1 mouse cellular context compared by ENCODE assay signal in the genomic region with DNA sequence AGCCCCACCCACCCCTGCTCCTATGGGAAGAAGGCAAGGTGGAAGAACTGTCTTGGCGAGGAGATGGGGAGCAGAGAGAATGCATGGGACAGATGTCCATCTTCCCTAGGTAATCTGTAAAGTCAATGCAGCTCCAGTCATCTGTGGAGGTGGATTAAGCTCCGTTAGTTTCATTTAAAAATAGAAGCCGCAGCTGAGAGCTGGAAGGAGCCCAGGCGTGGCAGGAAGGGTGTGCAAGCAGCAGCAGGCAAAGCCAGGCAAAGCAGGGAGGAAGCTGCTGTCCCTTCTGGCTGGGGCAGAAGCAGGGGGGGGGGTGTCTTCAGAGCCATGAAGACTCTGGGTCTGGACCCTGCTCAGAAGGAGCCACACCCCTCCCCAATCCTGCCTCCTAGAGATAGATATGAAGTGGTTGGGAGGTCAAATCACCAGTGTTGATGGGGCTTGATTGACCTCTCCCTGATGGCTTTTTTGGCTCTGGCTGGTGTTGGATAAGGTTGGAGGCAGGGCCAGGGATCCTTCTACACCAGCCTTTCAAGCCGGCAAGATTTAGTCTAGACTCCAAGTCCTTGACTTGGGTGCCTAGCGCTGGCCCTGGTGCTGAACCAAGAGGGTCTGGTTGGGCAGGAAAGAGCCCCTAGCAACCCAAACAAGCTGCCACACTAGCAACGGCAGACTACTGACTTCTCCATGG.
TF ChIP-seq lines count a peak whose summit lies in the region.

No protein-coding gene starts in this region.

TF ChIP-seq in MEL, 35 proteins besides CTCF, POLR2A, EP300 and RAD21 (continued from another document):
- no peak for TF ChIP-seq GABPA (IDR thresholded peaks at IDR 0.05; ENCODE audit: low read depth, low read length)
- no peak for TF ChIP-seq MYB (IDR thresholded peaks at IDR 0.05; ENCODE audit: low read depth, low read length)
- TF ChIP-seq SIN3A (IDR thresholded peaks at IDR 0.05; ENCODE audit: low read length) = peak; percentile 86
- TF ChIP-seq CHD1 (IDR thresholded peaks at IDR 0.05; ENCODE audit: low read depth, low read length) = no peak
- no peak for TF ChIP-seq MYC (IDR thresholded peaks at IDR 0.05; ENCODE audit: low read depth, low read length)
- no peak for TF ChIP-seq ZNF384 (IDR thresholded peaks at IDR 0.05; ENCODE audit: low read depth, low read length)
- no peak for TF ChIP-seq MEF2A (IDR thresholded peaks at IDR 0.05; ENCODE audit: extremely low read depth, insufficient replicate concordance, low read depth, low read length, poor library complexity, severe bottlenecking)
- TF ChIP-seq MAZ (IDR thresholded peaks at IDR 0.05; ENCODE audit: low read depth, low read length) = no peak
- peak; percentile 30; the same call in 1 of the 2 replicates for TF ChIP-seq TAL1 (IDR thresholded peaks at IDR 0.05; ENCODE audit: low read length)
- no peak for TF ChIP-seq JUND (IDR thresholded peaks at IDR 0.05; ENCODE audit: low read depth, low read length)
- TF ChIP-seq TCF12 (IDR thresholded peaks at IDR 0.05; ENCODE audit: low read depth, low read length) = no peak
TF ChIP-seq in MEL: peak in this region for 2.
